Mouse (Mus musculus): ENCODE data around the gene Hinfp.
"Not testable (repeated sequence)": the region's sequence is repeated elsewhere in the genome, so short reads cannot be mapped to it uniquely, and the experiment has no call there.

Hinfp gene

GRCm38 (mm10) chr9:44332918-44333638 is 27.6 kb upstream of the Hinfp start:
- DNase-seq (ENCODE audit: low spot score in 2 of 2) = no peak

DNA sequence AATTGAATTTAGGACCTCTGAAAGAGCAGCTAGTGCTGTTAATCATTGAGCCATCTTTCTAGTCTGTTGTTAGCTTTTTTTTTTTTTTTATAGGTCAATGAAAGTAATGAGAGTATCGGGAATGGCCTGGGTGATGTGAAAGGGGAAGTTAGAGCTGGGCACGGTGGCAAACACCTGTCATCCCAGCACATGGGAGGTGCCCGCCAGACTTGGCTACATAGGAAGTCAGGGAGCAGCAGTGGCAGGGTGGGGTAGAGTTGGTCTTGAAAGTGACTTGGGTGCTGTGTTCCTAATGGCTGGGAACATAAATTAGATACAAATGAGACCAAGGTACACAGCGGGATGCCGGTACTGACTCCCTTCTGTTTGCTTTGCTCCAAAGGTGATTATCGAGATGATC is 25.3 kb upstream of the Hinfp start:
- DNase-seq (ENCODE audit: low spot score in 2 of 2) = no peak

DNA sequence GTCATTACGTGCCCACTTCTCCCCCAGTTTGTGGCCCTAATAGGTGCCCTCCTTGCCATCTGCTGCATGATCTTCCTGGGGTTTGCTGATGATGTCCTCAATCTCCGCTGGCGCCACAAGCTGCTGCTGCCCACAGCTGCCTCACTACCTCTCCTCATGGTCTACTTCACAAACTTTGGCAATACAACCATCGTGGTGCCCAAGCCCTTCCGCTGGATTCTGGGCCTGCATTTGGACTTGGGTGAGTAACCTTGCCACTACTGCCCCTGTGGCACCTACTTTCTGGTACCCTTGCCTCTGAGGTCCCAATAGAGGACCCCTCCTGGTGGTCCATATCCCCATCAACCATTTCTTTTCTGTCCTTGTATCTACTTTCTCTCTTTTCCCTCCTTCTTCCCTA is 22.5 kb upstream of the Hinfp start:
- DNase-seq (ENCODE audit: low spot score in 2 of 2) = no peak

GRCm38 (mm10) chr9:44327064-44327711 is 21.7 kb upstream of the Hinfp start:
- DNase-seq (ENCODE audit: low spot score in 2 of 2) = no peak

GRCm38 (mm10) chr9:44326371-44327063 is 21.0 kb upstream of the Hinfp start:
- peak; percentile 80 to 88 for DNase-seq (ENCODE audit: low spot score in 2 of 2)

DNA sequence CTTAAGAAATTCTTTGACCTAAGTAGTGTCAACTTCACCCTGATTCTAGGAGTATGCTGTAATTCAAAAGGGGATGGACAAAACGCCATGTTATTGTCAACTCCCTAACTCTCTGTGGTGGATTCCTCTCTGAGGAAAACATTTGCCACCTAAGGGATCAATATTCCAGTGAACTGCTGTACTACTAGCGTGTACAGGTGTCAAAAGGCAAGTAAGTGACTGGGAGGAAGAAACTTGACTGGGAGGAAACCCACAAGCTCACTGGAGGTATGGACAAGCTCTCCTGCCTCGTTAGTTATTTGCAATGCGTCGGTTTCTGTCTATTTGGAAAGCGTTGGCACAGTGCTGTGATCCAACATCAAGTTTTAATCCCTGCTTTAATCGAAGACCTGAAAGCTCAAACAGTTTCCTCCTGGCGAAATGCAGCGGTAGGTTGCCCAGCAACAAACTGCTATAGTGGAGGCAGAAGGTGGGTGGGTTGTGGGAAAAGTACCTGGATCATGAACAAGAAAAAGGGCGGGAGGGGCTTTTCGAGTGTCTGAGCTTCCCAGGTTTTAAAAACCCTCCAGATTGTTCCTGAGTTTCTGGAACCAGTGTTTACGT is 20.4 kb upstream of the Hinfp start, which contains the start of gene Dpagt1:
TSS of gene Dpagt1 (plus strand) at position 252 of the 603 bp plus-strand sequence.
- DNase-seq (ENCODE audit: low spot score in 2 of 2) = no peak

DNA sequence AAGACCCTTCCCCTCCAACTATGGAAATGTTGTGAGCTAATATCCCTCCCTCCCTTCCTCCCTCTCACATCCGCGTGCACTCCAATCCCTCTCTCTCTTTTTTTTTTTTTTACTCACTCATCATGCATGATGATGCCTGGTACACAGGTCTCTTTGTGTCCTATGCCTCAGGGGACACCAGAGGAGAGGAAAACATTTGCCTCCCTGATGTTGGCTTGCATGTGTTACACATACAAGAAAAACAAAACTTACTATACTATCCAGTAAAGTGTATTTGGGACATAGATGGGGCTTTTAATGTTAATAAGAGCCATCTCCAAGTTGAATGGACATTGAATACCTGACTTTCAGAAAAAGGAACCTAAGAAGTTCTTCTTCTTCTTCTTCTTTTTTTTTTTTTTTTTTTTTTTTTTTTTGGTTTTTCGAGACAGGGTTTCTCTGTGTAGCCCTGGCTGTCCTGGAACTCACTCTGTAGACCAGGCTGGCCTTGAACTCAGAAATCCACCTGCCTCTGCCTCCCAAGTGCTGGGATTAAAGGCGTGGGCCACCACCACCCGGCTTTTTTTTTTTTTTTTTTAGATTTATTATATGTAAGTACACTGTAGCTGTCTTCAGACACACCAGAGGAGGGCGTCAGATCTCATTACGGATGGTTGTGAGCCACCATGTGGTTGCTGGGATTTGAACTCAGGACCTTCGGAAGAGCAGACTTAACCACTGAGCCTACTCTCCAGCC is 19.7 kb upstream of the Hinfp start:
- not testable (repeated sequence) for DNase-seq (ENCODE audit: low spot score in 2 of 2)

- DNase-seq (ENCODE audit: low spot score in 2 of 2) = no peak
These were observed 18.7 kb upstream of the Hinfp start for GRCm38 (mm10) chr9:44324147-44324546.

- not testable (repeated sequence) for DNase-seq (ENCODE audit: low spot score in 2 of 2)
These were observed 18.2 kb upstream of the Hinfp start for GRCm38 (mm10) chr9:44323656-44324055.

- peak in 1 of 2 experiments; percentile 43 for DNase-seq (ENCODE audit: low spot score in 2 of 2)
These were observed 15.3 kb upstream of the Hinfp start for GRCm38 (mm10) chr9:44320799-44321133.

GRCm38 (mm10) chr9:44319887-44320798 is 14.7 kb upstream of the Hinfp start, which contains the start of gene C2cd2l:
TSS of gene C2cd2l (minus strand) at chr9:44320285.
- DNase-seq (ENCODE audit: low spot score in 2 of 2) = peak; percentile 85 to 94

- no peak for DNase-seq (ENCODE audit: low spot score in 2 of 2)
These were observed 13.8 kb upstream of the Hinfp start for GRCm38 (mm10) chr9:44319105-44319886.

GRCm38 (mm10) chr9:44318826-44319095 is 13.3 kb upstream of the Hinfp start:
- no peak for DNase-seq (ENCODE audit: low spot score in 2 of 2)

DNA sequence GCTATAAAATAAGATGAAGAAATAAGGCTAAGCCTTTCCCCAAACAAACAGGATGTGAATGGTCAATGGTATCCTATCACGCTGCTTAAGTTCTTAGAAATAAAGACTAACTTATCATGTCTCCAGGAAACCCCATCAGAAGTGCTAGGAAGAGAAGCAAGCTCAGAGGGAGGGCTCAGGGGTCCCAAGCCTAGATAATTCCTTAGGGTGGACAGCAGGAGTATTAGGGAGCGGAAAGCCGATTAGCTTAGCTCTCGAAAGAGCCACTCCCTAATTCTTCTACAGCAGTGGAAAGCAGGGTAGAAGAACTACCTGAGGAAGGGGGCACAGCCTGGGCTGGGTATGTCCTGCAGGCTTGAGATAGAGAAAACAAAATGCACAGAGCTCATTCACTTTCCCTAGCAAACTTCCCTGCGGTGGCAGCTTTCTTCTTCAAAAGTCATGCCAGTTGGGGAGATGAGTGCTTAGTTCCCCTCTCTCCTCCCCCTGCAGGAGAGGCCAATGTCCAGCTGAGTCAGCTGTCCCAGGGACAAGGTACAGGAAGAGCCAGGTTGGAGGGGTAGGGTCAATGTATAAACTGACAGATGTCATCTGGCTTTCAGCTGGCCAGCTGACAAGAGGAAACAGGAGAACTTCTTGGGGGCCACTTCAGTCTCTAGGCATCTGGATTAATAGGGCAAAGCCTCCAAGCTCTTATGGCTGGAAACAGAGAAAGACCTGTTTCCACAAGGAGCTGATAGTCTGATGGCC is 12.8 kb upstream of the Hinfp start:
- no peak for DNase-seq (ENCODE audit: low spot score in 2 of 2)

DNA sequence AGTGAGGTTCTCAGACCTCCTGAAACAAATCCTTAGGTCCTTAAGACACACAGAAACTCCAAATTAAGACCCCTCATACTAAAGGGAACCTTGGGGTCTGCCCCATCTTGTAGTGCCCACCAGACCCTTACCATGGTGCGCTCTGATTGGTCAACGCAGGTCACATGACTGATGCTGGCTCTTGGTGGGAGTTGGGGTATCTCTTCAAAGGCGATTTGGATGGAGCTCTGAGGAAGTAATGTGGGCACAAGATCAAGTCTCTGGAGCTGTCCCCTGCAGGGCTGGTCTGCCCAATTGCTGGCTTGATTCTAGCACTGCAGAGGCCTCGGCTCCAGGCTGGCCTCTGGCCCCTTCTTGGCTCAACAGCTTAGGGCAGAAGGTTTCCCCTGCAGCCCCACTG is 12.0 kb upstream of the Hinfp start:
- no peak for DNase-seq (ENCODE audit: low spot score in 2 of 2)

- no peak for DNase-seq (ENCODE audit: low spot score in 2 of 2)
These were observed 9.4 kb upstream of the Hinfp start for GRCm38 (mm10) chr9:44314910-44315309.

GRCm38 (mm10) chr9:44314257-44314547 is 8.7 kb upstream of the Hinfp start:
- DNase-seq (ENCODE audit: low spot score in 2 of 2) = no peak

GRCm38 (mm10) chr9:44313476-44314256 is 8.2 kb upstream of the Hinfp start:
- DNase-seq (ENCODE audit: low spot score in 2 of 2) = peak; percentile 78 to 79

Data from right cerebral cortex, postnatal 36 days (tissue).